In the genomic region with DNA sequence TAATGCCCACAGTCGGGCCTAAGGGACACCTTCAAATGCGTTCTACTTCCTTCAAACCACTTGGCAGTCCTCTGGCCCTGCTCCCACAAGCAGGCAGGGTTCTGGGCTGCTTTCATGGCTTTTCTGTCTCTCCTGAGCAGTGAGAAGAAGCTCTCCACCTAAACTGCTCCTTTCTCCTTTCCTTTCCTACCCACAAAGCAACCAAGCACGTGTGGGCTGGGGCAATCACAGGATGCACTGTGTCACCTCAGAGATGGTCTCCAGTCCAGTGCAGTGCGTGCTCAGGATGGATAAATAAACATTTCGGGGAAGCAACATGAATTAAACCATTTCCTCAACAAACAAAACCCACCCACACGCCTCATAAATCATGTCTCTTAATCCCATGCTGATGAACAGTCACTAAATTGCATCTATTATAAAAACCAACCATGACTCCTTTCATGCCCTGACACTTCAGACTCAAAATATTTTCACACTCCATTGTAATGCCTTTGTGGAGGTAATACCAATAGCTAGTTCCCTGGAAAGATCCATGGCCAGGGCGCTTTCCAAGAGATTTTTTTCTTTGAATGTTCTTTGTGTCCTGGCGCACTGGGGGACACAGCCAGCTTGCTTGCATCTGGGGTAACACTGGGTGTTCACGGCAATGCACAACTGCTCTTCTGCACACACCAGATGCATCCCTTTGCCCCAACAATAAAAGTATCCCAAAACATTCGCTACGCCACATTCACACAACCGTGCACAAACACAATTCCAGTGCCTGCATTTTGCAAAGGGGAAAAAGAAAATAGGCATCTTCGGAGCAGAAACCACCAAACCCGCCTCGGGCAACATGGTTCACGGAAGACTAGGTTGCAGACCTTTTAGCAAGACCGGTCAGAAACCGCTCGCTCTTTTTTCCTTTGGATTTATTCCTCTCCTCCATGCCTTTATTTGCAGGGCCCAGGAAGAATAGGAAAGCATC, we compare ENCODE assay signal across 7 mouse cellular contexts. TPM values are rescaled to one million over a fixed set of nuclear protein-coding genes. Genes with fewer than 3 reads are reported as not detected.
A peak's percentile ranks its signal among the peaks of the same experiment; 100 is the strongest.
DNase-seq lines count a peak whose midpoint lies in the region; ATAC-seq and TF ChIP-seq lines count a peak whose summit lies in the region.

No protein-coding gene starts in this region.

- H3K4me3 ChIP-seq in megakaryocyte, embryonic 14.5 days (replicated peaks), result peak overlapping the region; percentile 92
- peak overlapping the region; percentile 57 for H3K4me3 ChIP-seq in hindbrain, postnatal 0 days (ENCODE audit: low read length)
- peak overlapping the region; percentile 92 for H3K4me3 ChIP-seq in midbrain, embryonic 13.5 days (replicated peaks)

- H3K9me3 ChIP-seq in megakaryocyte, embryonic 14.5 days, result peaks cover 7% of the 10 kb centered on the region
- no peaks in the 10 kb centered on the region for H3K9me3 ChIP-seq in hindbrain, postnatal 0 days (ENCODE audit: low read length)
- H3K9me3 ChIP-seq in midbrain, embryonic 13.5 days, result no peaks in the 10 kb centered on the region

- no peak for ATAC-seq in megakaryocyte, adult 5-6 weeks (ENCODE audit: poor library complexity, severe bottlenecking)
- no peak for ATAC-seq in hindbrain, postnatal 0 days
- ATAC-seq in midbrain, embryonic 13.5 days, result no peak

- H3K4me1 ChIP-seq in megakaryocyte, embryonic 14.5 days, result peaks cover 24% of the 10 kb centered on the region
- H3K4me1 ChIP-seq in hindbrain, postnatal 0 days (ENCODE audit: insufficient read depth, low read length), result peaks cover 18% of the 10 kb centered on the region
- peaks cover 52% of the 10 kb centered on the region for H3K4me1 ChIP-seq in midbrain, embryonic 13.5 days (replicated peaks)

- peak; percentile 28 for DNase-seq in embryo, embryonic 9.5 days (ENCODE audit: extremely low spot score)
- peak; percentile 44 for DNase-seq in hindbrain, postnatal 0 days (ENCODE audit: low spot score)
- DNase-seq in frontal cortex, postnatal 25 days (ENCODE audit: low spot score in 2 of 2), result no peak
- no peak for DNase-seq in left cerebral cortex, postnatal 36 days (ENCODE audit: low spot score in 2 of 2)

- H3K36me3 ChIP-seq in megakaryocyte, embryonic 14.5 days (replicated peaks; ENCODE audit: low read length), result no peaks in the 10 kb centered on the region
- H3K36me3 ChIP-seq in hindbrain, postnatal 0 days (ENCODE audit: insufficient read depth, low read length), result no peaks in the 10 kb centered on the region
- no peaks in the 10 kb centered on the region for H3K36me3 ChIP-seq in midbrain, embryonic 13.5 days

- peak overlapping the region; percentile 69 for H3K4me2 ChIP-seq in hindbrain, postnatal 0 days (ENCODE audit: low read depth, low read length)
- peak overlapping the region; percentile 87 for H3K4me2 ChIP-seq in midbrain, embryonic 13.5 days (replicated peaks)

- H3K9ac ChIP-seq in hindbrain, postnatal 0 days (replicated peaks; ENCODE audit: low read length), result peak overlapping the region; percentile 80
- H3K9ac ChIP-seq in midbrain, embryonic 13.5 days (replicated peaks), result peak overlapping the region; percentile 99

- no peak for TF ChIP-seq CTCF in hindbrain, postnatal 0 days (IDR thresholded peaks at IDR 0.05; ENCODE audit: low read depth)

- 2% methylated on average over 19 of the region's 19 CpGs for WGBS in hindbrain, postnatal 0 days
- WGBS in midbrain, embryonic 13.5 days, result 4% methylated on average over 19 of the region's 19 CpGs

- peaks cover 56% of the 10 kb centered on the region for H3K27me3 ChIP-seq in megakaryocyte, embryonic 14.5 days (replicated peaks)
- no peaks in the 10 kb centered on the region for H3K27me3 ChIP-seq in hindbrain, postnatal 0 days (ENCODE audit: insufficient read depth, low read length)
- H3K27me3 ChIP-seq in midbrain, embryonic 13.5 days, result peaks cover 5% of the 10 kb centered on the region; the same call in 1 of the 2 replicates

- intact Hi-C loops in left cerebral cortex, postnatal 36 days (cut with DNase I), result loop anchor here (5.0 to 10.0 kb wide), 2 partner anchors 44 to 88 kb away; partner anchors contain the start of gene Zc3hav1l

- H3K27ac ChIP-seq in hindbrain, postnatal 0 days, result peak overlapping the region; percentile 90
- peak overlapping the region; percentile 98 for H3K27ac ChIP-seq in midbrain, embryonic 13.5 days

RNA-seq across cellular contexts. Expression of gene D630045J12Rik, which starts 0.8 kb away (rescaled TPM):
- 0.17 TPM in 1 of 2 replicates, not detected in the other for polyA plus RNA-seq in megakaryocyte, embryonic 14.5 days (2012; ENCODE audit: insufficient read depth, low replicate concordance)
- 0.21 and 0.42 TPM in 2 replicates for total RNA-seq in megakaryocyte, adult 5-6 weeks (2015)
- total RNA-seq in megakaryocyte, adult 5-6 weeks (2017), result 0.04 and 0.08 TPM in 2 replicates
- 31.9 and 32.0 TPM in 2 replicates for total RNA-seq in hindbrain, postnatal 0 days (2014; rRNA removed)
- 6.4 and 7.6 TPM in 2 replicates for polyA plus RNA-seq in hindbrain, postnatal 0 days (2015; fragmentation: Nextera tagmentation; extraction: Ambion mirVana)
- 14.4 and 16.6 TPM in 2 replicates for polyA plus RNA-seq in midbrain, embryonic 13.5 days (2015; fragmentation: Nextera tagmentation; extraction: Ambion mirVana)
- 10 to 100 TPM; 34.7 to 48.6 TPM for total RNA-seq in left cerebral cortex, postnatal 36 days (2021)

RNA-seq across cellular contexts. Expression of gene Zc3hav1l, which starts 46.0 kb away (rescaled TPM):
- 0.56 and 1.5 TPM in 2 replicates for polyA plus RNA-seq in megakaryocyte, embryonic 14.5 days (2012; ENCODE audit: insufficient read depth, low replicate concordance)
- total RNA-seq in megakaryocyte, adult 5-6 weeks (2015), result 2.5 and 2.6 TPM in 2 replicates
- total RNA-seq in megakaryocyte, adult 5-6 weeks (2017), result 1.1 and 1.8 TPM in 2 replicates
- 6.1 and 7.9 TPM in 2 replicates for total RNA-seq in hindbrain, postnatal 0 days (2014; rRNA removed)
- polyA plus RNA-seq in hindbrain, postnatal 0 days (2015; fragmentation: Nextera tagmentation; extraction: Ambion mirVana), result 2.7 and 2.9 TPM in 2 replicates
- 10.6 and 11.0 TPM in 2 replicates for polyA plus RNA-seq in midbrain, embryonic 13.5 days (2015; fragmentation: Nextera tagmentation; extraction: Ambion mirVana)
- 1 to 10 TPM; 3.2 to 3.9 TPM for total RNA-seq in left cerebral cortex, postnatal 36 days (2021)

Comparison
In these comparisons a context has a peak if more than half of its experiments do, and no peak if none do; other contexts are left out.
1. DNase-seq: peak in embryo, embryonic 9.5 days (single experiment) and hindbrain, postnatal 0 days (single experiment); none in frontal cortex, postnatal 25 days (0 of 2) and left cerebral cortex, postnatal 36 days (0 of 2).
2. RNA of gene D630045J12Rik, which starts 0.8 kb away (total RNA-seq): 34.7 to 48.6 TPM in left cerebral cortex, postnatal 36 days and 31.9 to 32.0 TPM in hindbrain, postnatal 0 days; 0.04 to 0.42 TPM in megakaryocyte, adult 5-6 weeks; every median in the first group is over 10 times any median in the second.
3. Peak in every context shown above with its lines, with median percentiles within 50 percentile points of each other: H3K4me3 ChIP-seq.